Mouse (Mus musculus) liver, postnatal 0 days (tissue): ENCODE data around the gene Cs.

ENCODE experiments used
- CTCF ChIP-seq: sonication (generic); IDR thresholded peaks from 2 replicates; pipeline ENCODE4 v1.5.1; 2016; ENCODE audit warnings: antibody characterized with exemption, low read depth
- EP300 ChIP-seq: IDR thresholded peaks from 2 replicates; pipeline ENCODE4 v1.6.1; 2016; ENCODE audit warnings: antibody characterized with exemption, low read depth, mild to moderate bottlenecking

- TF ChIP-seq CTCF (no peak), EP300 (no peak)
These were observed 35.2 kb upstream of the Cs start for GRCm38 (mm10) chr10:128302357-128302756.
